Mouse (Mus musculus): Measurements from ENCODE around the gene Kcnf1. TPM values are rescaled to one million over a fixed set of nuclear protein-coding genes. Genes with fewer than 3 reads are reported as not detected.
"Not testable (repeated sequence)": the region's sequence is repeated elsewhere in the genome, so short reads cannot be mapped to it uniquely, and the experiment has no call there.

The Kcnf1 gene
- polyA plus RNA-seq, 1 experiment from 2014 or later, result 0.50 TPM

DNA sequence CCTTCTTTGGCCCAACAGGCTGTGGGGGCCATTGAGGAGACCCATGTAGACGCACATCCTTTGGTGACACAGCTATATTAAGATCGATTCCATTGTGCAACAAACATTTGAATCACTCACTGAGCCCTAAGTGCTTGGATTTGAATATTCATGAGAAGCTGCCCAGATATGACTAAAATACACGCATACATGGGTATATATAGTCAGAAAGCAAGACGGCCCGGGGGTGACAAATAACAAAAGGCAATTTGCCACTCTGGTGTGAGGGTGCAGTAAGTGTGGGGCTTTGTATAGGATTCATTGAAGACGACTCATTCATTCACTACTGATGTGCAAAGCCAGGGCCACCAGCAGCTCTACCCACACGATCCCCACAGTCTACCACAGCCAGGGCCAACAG, 17.1 kb downstream of the Kcnf1 start:
- ATAC-seq (ENCODE audit: insufficient number of reproducible peaks, low FRiP score), result no peak
- 83% methylated on average over 7 of the region's 7 CpGs for WGBS
- no peaks in the 10 kb centered on the region for H3K27me3 ChIP-seq (replicated peaks)
- no peak overlapping the region for H3K9ac ChIP-seq
- no peaks in the 10 kb centered on the region for H3K36me3 ChIP-seq
- no peak overlapping the region for H3K27ac ChIP-seq (ENCODE audit: poor library complexity, severe bottlenecking)
- no peak overlapping the region for H3K4me2 ChIP-seq
- peaks cover under 1% of the 10 kb centered on the region; the same call in 1 of the 2 replicates for H3K9me3 ChIP-seq (replicated peaks)
- H3K4me3 ChIP-seq, result no peak overlapping the region
- no peaks in the 10 kb centered on the region for H3K4me1 ChIP-seq (replicated peaks)

DNA sequence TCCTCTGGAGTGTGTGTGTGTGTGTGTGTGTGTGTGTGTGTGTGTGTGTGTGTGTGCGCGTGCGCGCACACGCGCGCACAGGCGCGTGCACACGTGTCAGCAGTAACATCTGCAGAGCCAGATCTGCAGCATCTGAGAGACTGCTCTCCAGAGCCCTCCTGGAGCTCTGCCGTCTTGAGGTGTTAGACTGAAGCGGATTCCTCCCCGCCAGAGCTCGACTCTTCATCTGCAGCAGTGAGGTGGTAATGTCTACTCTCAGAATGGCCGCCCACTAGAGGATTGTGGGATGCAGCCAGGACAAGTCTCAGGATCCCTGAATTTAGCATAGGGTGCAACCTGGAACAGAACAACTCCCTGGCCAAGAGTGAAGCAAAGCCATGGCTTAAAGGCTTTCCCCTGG, 19.1 kb downstream of the Kcnf1 start:
- H3K9ac ChIP-seq, result no peak overlapping the region
- no peaks in the 10 kb centered on the region for H3K36me3 ChIP-seq
- no peaks in the 10 kb centered on the region for H3K9me3 ChIP-seq (replicated peaks)
- no peak for ATAC-seq (ENCODE audit: insufficient number of reproducible peaks, low FRiP score)
- H3K4me2 ChIP-seq, result no peak overlapping the region
- WGBS, result 85% methylated on average over 15 of the region's 15 CpGs
- H3K4me1 ChIP-seq (replicated peaks), result no peaks in the 10 kb centered on the region
- no peak overlapping the region for H3K4me3 ChIP-seq
- H3K27me3 ChIP-seq (replicated peaks), result no peaks in the 10 kb centered on the region
- H3K27ac ChIP-seq (ENCODE audit: poor library complexity, severe bottlenecking), result no peak overlapping the region

DNA sequence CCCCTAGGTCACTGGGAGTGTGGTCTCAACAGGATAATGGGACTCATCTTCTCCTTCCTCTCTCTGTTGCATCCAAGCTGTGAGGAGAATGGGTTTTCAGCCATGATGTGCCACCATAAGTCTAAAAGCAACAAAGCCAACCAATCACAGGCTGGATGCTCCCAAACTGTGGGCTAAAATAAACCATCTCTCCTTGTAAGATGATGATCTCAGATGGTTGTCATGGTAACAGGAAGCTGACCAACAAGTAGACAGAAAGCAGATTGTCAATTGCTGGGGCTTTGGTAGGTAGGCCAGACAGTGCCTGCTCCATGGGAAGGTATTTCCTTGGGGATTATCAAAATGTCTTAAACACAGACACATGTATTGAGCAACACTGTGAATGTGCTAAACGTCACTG, 20.9 kb downstream of the Kcnf1 start:
- H3K4me2 ChIP-seq, result no peak overlapping the region
- H3K9ac ChIP-seq, result no peak overlapping the region
- H3K9me3 ChIP-seq (replicated peaks), result no peaks in the 10 kb centered on the region
- H3K4me3 ChIP-seq, result no peak overlapping the region
- no peaks in the 10 kb centered on the region for H3K4me1 ChIP-seq (replicated peaks)
- no peak for ATAC-seq (ENCODE audit: insufficient number of reproducible peaks, low FRiP score)
- 76% methylated on average over 1 of the region's 1 CpGs for WGBS
- H3K27ac ChIP-seq (ENCODE audit: poor library complexity, severe bottlenecking), result no peak overlapping the region
- H3K36me3 ChIP-seq, result no peaks in the 10 kb centered on the region
- H3K27me3 ChIP-seq (replicated peaks), result no peaks in the 10 kb centered on the region

GRCm38 (mm10) chr12:17152840-17153239, 23.8 kb downstream of the Kcnf1 start:
- no peak overlapping the region for H3K4me2 ChIP-seq
- H3K9ac ChIP-seq, result no peak overlapping the region
- H3K9me3 ChIP-seq (replicated peaks), result no peaks in the 10 kb centered on the region
- no peaks in the 10 kb centered on the region for H3K36me3 ChIP-seq
- H3K4me1 ChIP-seq (replicated peaks), result no peaks in the 10 kb centered on the region
- ATAC-seq (ENCODE audit: insufficient number of reproducible peaks, low FRiP score), result no peak
- H3K27ac ChIP-seq (ENCODE audit: poor library complexity, severe bottlenecking), result no peak overlapping the region
- 79% methylated on average over 7 of the region's 7 CpGs for WGBS
- no peaks in the 10 kb centered on the region for H3K27me3 ChIP-seq (replicated peaks)
- no peak overlapping the region for H3K4me3 ChIP-seq

DNA sequence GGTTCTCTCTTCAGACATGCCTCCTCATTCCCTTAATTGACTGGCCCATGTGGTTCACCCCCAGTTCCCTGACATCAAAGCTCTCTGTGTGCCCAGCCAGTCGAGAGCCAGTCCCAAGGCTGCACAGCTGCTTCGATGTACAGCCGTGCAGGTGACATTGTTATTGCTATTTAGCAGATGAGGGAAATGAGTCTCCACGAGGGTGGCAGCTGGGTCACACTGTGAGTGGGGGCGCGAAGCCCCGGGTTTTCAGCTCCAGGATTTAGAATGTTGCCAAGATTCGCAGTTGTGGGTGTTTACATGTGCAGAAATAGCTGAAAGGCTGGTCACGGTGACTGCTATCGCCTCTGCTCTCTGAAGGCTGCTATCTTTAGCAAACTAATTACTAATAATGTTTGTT, 27.8 kb downstream of the Kcnf1 start:
- WGBS, result 66% methylated on average over 10 of the region's 10 CpGs
- H3K27ac ChIP-seq (ENCODE audit: poor library complexity, severe bottlenecking), result no peak overlapping the region
- no peaks in the 10 kb centered on the region for H3K9me3 ChIP-seq (replicated peaks)
- H3K4me2 ChIP-seq, result no peak overlapping the region
- no peaks in the 10 kb centered on the region for H3K27me3 ChIP-seq (replicated peaks)
- no peak overlapping the region for H3K9ac ChIP-seq
- no peaks in the 10 kb centered on the region for H3K36me3 ChIP-seq
- no peak overlapping the region for H3K4me3 ChIP-seq
- no peaks in the 10 kb centered on the region for H3K4me1 ChIP-seq (replicated peaks)
- no peak for ATAC-seq (ENCODE audit: insufficient number of reproducible peaks, low FRiP score)

- no peak overlapping the region for H3K4me2 ChIP-seq
- WGBS, result 50% methylated on average over 2 of the region's 2 CpGs
- no peak for ATAC-seq (ENCODE audit: insufficient number of reproducible peaks, low FRiP score)
- H3K36me3 ChIP-seq, result no peaks in the 10 kb centered on the region
- 0 out of 2 replicates have a peak, but pooled peaks cover 3% of the 10 kb centered on the region for H3K9me3 ChIP-seq (replicated peaks)
- H3K4me1 ChIP-seq (replicated peaks), result no peaks in the 10 kb centered on the region
- H3K4me3 ChIP-seq, result no peak overlapping the region
- no peak overlapping the region for H3K9ac ChIP-seq
- no peaks in the 10 kb centered on the region for H3K27me3 ChIP-seq (replicated peaks)
- no peak overlapping the region for H3K27ac ChIP-seq (ENCODE audit: poor library complexity, severe bottlenecking)
These were observed 34.9 kb downstream of the Kcnf1 start for GRCm38 (mm10) chr12:17141791-17142190.

DNA sequence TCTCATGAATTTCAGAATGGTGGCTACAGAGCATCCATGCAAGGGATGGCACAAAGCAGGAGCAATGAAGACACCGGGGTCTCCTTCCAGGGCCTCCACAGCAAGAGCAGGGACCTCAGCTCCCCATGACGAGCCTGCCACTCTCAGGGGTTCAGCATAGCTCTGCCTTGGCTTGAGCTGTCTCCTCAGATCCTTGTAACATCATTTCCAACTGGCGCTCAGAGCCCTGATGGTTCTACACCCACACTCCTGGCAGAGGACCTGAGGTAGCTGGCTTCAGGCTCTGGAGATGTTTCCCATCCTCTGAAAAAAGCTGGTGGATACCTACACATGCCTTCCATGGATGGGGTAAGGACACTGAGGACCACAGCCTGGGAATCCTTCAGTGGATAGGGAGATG, 36.3 kb downstream of the Kcnf1 start:
- ATAC-seq (ENCODE audit: insufficient number of reproducible peaks, low FRiP score), result no peak
- H3K9ac ChIP-seq, result no peak overlapping the region
- H3K9me3 ChIP-seq (replicated peaks), result 0 out of 2 replicates have a peak, but pooled peaks cover 5% of the 10 kb centered on the region
- 70% methylated on average over 3 of the region's 3 CpGs for WGBS
- H3K4me3 ChIP-seq, result no peak overlapping the region
- no peaks in the 10 kb centered on the region for H3K36me3 ChIP-seq
- H3K4me2 ChIP-seq, result no peak overlapping the region
- H3K4me1 ChIP-seq (replicated peaks), result no peaks in the 10 kb centered on the region
- no peak overlapping the region for H3K27ac ChIP-seq (ENCODE audit: poor library complexity, severe bottlenecking)
- H3K27me3 ChIP-seq (replicated peaks), result no peaks in the 10 kb centered on the region

GRCm38 (mm10) chr12:17134546-17135096, 42.1 kb downstream of the Kcnf1 start:
- H3K27ac ChIP-seq (ENCODE audit: poor library complexity, severe bottlenecking), result no peak overlapping the region
- no peak overlapping the region for H3K4me2 ChIP-seq
- 60% methylated on average over 9 of the region's 9 CpGs for WGBS
- no peak overlapping the region for H3K4me3 ChIP-seq
- H3K9me3 ChIP-seq (replicated peaks), result 0 out of 2 replicates have a peak, but pooled peaks cover 5% of the 10 kb centered on the region
- no peaks in the 10 kb centered on the region for H3K4me1 ChIP-seq (replicated peaks)
- H3K36me3 ChIP-seq, result no peaks in the 10 kb centered on the region
- no peaks in the 10 kb centered on the region for H3K27me3 ChIP-seq (replicated peaks)
- no peak for ATAC-seq (ENCODE audit: insufficient number of reproducible peaks, low FRiP score)
- no peak overlapping the region for H3K9ac ChIP-seq

DNA sequence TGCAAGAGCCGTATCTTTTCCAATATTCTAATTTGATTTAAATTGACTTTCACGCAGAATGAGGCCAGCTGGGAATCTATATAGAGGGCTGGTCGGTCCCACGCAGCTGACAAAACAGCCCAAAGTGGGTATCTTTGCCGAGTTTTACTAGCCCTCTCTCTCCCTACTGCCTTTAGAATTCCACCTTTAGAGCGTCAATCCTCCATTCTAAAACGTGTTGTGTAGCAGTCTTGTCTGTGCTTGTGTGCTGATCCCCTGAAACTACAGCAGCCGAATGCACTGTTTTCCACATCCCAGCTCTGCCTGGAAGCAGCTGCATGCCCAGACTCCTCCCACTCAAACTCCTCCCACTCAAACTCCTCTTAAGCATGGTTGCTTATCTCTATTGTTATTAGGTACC, 44.4 kb downstream of the Kcnf1 start:
- Histone ChIP-seq H3K4me1 (replicated peaks) (no peaks in the 10 kb centered on the region), H3K27me3 (replicated peaks) (no peaks in the 10 kb centered on the region), H3K4me2 (no peak overlapping the region), H3K36me3 (no peaks in the 10 kb centered on the region), H3K27ac (ENCODE audit: poor library complexity, severe bottlenecking) (no peak overlapping the region), H3K9ac (no peak overlapping the region), H3K4me3 (no peak overlapping the region), H3K9me3 (replicated peaks) (0 out of 2 replicates have a peak, but pooled peaks cover 5% of the 10 kb centered on the region)
- WGBS, result 65% methylated on average over 8 of the region's 8 CpGs
- ATAC-seq (ENCODE audit: insufficient number of reproducible peaks, low FRiP score), result no peak

- H3K27ac ChIP-seq (ENCODE audit: poor library complexity, severe bottlenecking), result no peak overlapping the region
- H3K9ac ChIP-seq, result no peak overlapping the region
- WGBS, result 90% methylated on average over 10 of the region's 10 CpGs
- no peaks in the 10 kb centered on the region for H3K27me3 ChIP-seq (replicated peaks)
- no peaks in the 10 kb centered on the region for H3K4me1 ChIP-seq (replicated peaks)
- H3K4me2 ChIP-seq, result no peak overlapping the region
- ATAC-seq (ENCODE audit: insufficient number of reproducible peaks, low FRiP score), result no peak
- no peaks in the 10 kb centered on the region for H3K9me3 ChIP-seq (replicated peaks)
- no peaks in the 10 kb centered on the region for H3K36me3 ChIP-seq
- no peak overlapping the region for H3K4me3 ChIP-seq
These were observed 45.1 kb downstream of the Kcnf1 start for GRCm38 (mm10) chr12:17131563-17131962.

DNA sequence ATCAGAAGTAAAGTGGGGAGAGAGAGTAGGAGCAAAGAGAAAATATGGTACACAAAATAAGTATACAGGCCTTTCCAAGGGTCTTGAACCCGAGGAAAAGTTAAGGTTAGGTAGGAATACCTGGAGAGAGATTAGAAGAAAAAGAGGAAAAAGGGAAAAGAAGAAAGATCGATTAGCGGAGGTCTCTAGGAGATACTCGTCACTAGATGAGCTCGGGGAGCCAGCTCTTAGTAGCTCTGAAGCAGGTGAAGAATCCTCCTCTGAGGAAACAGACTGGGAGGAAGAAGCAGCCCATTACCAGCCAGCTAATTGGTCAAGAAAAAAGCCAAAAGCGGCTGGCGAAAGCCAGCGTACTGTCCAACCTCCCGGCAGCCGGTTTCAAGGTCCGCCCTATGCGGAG, 53.8 kb downstream of the Kcnf1 start:
- 92% methylated on average over 11 of the region's 12 CpGs for WGBS
- not testable (repeated sequence) for H3K9me3 ChIP-seq (replicated peaks); ATAC-seq (ENCODE audit: insufficient number of reproducible peaks, low FRiP score); H3K4me3 ChIP-seq; H3K36me3 ChIP-seq; H3K4me2 ChIP-seq; H3K9ac ChIP-seq; H3K27me3 ChIP-seq (replicated peaks); H3K4me1 ChIP-seq (replicated peaks); H3K27ac ChIP-seq (ENCODE audit: poor library complexity, severe bottlenecking)
